Comparison of ENCODE assay signal across 8 mouse cellular contexts in genomic region chr14:46787787-46788504, GRCm38 (mm10). TPM values are rescaled to one million over a fixed set of nuclear protein-coding genes. Genes with fewer than 3 reads are reported as not detected.
A peak's percentile ranks its signal among the peaks of the same experiment; 100 is the strongest.
DNase-seq lines count a peak whose midpoint lies in the region; ATAC-seq and TF ChIP-seq lines count a peak whose summit lies in the region.

Gene Cnih1, minus strand, starts transcription at chr14:46788411.

- peak within 1 kb of the TSS; percentile 95 for H3K4me3 ChIP-seq in embryonic facial prominence, embryonic 13.5 days
- peak within 1 kb of the TSS; percentile 83 for H3K4me3 ChIP-seq in heart, adult 2 months
- H3K4me3 ChIP-seq in limb, embryonic 13.5 days, result peak within 1 kb of the TSS; percentile 90
- H3K4me3 ChIP-seq in midbrain, embryonic 16.5 days (ENCODE audit: low read depth, low read length), result peak within 1 kb of the TSS; percentile 86

- DNase-seq in 3134 (ENCODE audit: extremely low read depth, insufficient read length, low spot score), result peak; percentile 91
- peak; percentile 94 to 95 for DNase-seq in adrenal gland, postnatal 36 days
- DNase-seq in heart, adult 2 months, result peak; percentile 92 to 96
- peak; percentile 88 to 91 for DNase-seq in kidney, adult 8-10 months
- DNase-seq in spleen, postnatal 10 days (ENCODE audit: low spot score in 2 of 2), result peak; percentile 92 to 95

- peaks cover 5% of the 10 kb centered on the region for H3K79me2 ChIP-seq in heart, adult 2 months (replicated peaks; ENCODE audit: control insufficient read depth, insufficient read depth, low read length)

- no peaks in the 10 kb centered on the region for H3K27me3 ChIP-seq in embryonic facial prominence, embryonic 13.5 days
- no peaks in the 10 kb centered on the region for H3K27me3 ChIP-seq in heart, adult 2 months (ENCODE audit: control insufficient read depth, insufficient read depth, low read length)
- H3K27me3 ChIP-seq in limb, embryonic 13.5 days, result no peaks in the 10 kb centered on the region
- H3K27me3 ChIP-seq in midbrain, embryonic 16.5 days (ENCODE audit: control insufficient read depth, insufficient read depth, low read depth, low read length), result no peaks in the 10 kb centered on the region

- no peaks in the 10 kb centered on the region for H3K9me3 ChIP-seq in embryonic facial prominence, embryonic 13.5 days
- H3K9me3 ChIP-seq in limb, embryonic 13.5 days, result no peaks in the 10 kb centered on the region
- no peaks in the 10 kb centered on the region for H3K9me3 ChIP-seq in midbrain, embryonic 16.5 days (replicated peaks; ENCODE audit: control insufficient read depth, low read length, poor library complexity, severe bottlenecking)

- peak within 1 kb of the TSS; percentile 99 for H3K27ac ChIP-seq in embryonic facial prominence, embryonic 13.5 days
- H3K27ac ChIP-seq in heart, adult 2 months, result peak within 1 kb of the TSS; percentile 74
- H3K27ac ChIP-seq in limb, embryonic 13.5 days, result peak within 1 kb of the TSS; percentile 98
- H3K27ac ChIP-seq in midbrain, embryonic 16.5 days (ENCODE audit: low read length), result peak within 1 kb of the TSS; percentile 95

- TF ChIP-seq POLR2A in heart, adult 2 months (IDR thresholded peaks at IDR 0.05; ENCODE audit: insufficient read depth, low read depth, low read length), result no peak

- H3K9ac ChIP-seq in embryonic facial prominence, embryonic 13.5 days, result peak within 1 kb of the TSS; percentile 98
- H3K9ac ChIP-seq in heart, adult 2 months (ENCODE audit: low read depth, low read length), result peak within 1 kb of the TSS; percentile 87
- H3K9ac ChIP-seq in limb, embryonic 13.5 days, result peak within 1 kb of the TSS; percentile 95
- H3K9ac ChIP-seq in midbrain, embryonic 16.5 days (ENCODE audit: low read depth, low read length), result peak within 1 kb of the TSS; percentile 87

- under 1% methylated on average over 86 of the region's 86 CpGs for WGBS in embryonic facial prominence, embryonic 13.5 days
- WGBS in heart, adult 2 months, result under 1% methylated on average over 83 of the region's 86 CpGs
- under 1% methylated on average over 84 of the region's 86 CpGs for WGBS in limb, embryonic 13.5 days
- under 1% methylated on average over 84 of the region's 86 CpGs for WGBS in midbrain, embryonic 16.5 days

- peaks cover 34% of the 10 kb centered on the region for H3K4me1 ChIP-seq in embryonic facial prominence, embryonic 13.5 days
- peaks cover 3% of the 10 kb centered on the region; the same call in 1 of the 2 replicates for H3K4me1 ChIP-seq in heart, adult 2 months (ENCODE audit: control insufficient read depth, insufficient read depth, low read length)
- peaks cover 35% of the 10 kb centered on the region for H3K4me1 ChIP-seq in limb, embryonic 13.5 days
- H3K4me1 ChIP-seq in midbrain, embryonic 16.5 days (ENCODE audit: control insufficient read depth, insufficient read depth, low read length), result peaks cover 14% of the 10 kb centered on the region

- H3K36me3 ChIP-seq in embryonic facial prominence, embryonic 13.5 days, result peaks cover 6% of the 10 kb centered on the region; the same call in 1 of the 2 replicates
- no peaks in the 10 kb centered on the region; the same call in none of the 2 replicates for H3K36me3 ChIP-seq in heart, adult 2 months (ENCODE audit: control insufficient read depth, insufficient read depth, low read length)
- peaks cover 4% of the 10 kb centered on the region; the same call in 1 of the 2 replicates for H3K36me3 ChIP-seq in limb, embryonic 13.5 days
- no peaks in the 10 kb centered on the region for H3K36me3 ChIP-seq in midbrain, embryonic 16.5 days (ENCODE audit: control insufficient read depth, insufficient read depth, low read length)

- intact Hi-C loops in heart, adult 2 months (cut with DNase I), result loop anchor here (5.0 kb wide), 1 partner anchor 34 kb away; the partner anchor contains the start of gene Gmfb

- peak; percentile 96; the same call in 1 of the 2 replicates for TF ChIP-seq CTCF in heart, adult 2 months (IDR thresholded peaks at IDR 0.05)

- TF ChIP-seq EP300 in heart, adult 2 months (IDR thresholded peaks at IDR 0.05; ENCODE audit: insufficient read depth, low read depth, low read length), result no peak

- H3K4me2 ChIP-seq in embryonic facial prominence, embryonic 13.5 days, result peak within 1 kb of the TSS; percentile 77
- H3K4me2 ChIP-seq in limb, embryonic 13.5 days (replicated peaks), result peak within 1 kb of the TSS; percentile 82
- peak within 1 kb of the TSS; percentile 80 for H3K4me2 ChIP-seq in midbrain, embryonic 16.5 days (ENCODE audit: low read length)

- ATAC-seq in embryonic facial prominence, embryonic 13.5 days (ENCODE audit: insufficient number of reproducible peaks, insufficient read depth, low FRiP score, low TSS enrichment, low read depth), result peak; percentile 91
- ATAC-seq in limb, embryonic 13.5 days (ENCODE audit: low FRiP score, low read depth), result peak; percentile 94
- peak; percentile 98 for ATAC-seq in midbrain, embryonic 16.5 days

RNA-seq across cellular contexts. Expression of gene Cnih1, which starts in this region (rescaled TPM):
- total RNA-seq in adrenal gland, postnatal 36 days (2021), result 100 to 1,000 TPM in 1 of 2 experiments, 10 to 100 TPM in 1; 96.7 to 115 TPM
- 196 and 198 TPM in 2 replicates for polyA plus RNA-seq in embryonic facial prominence, embryonic 13.5 days (2015; fragmentation: Nextera tagmentation; extraction: Ambion mirVana)
- total RNA-seq in heart, adult 2 months (2021), result 10 to 100 TPM; 48.7 TPM
- polyA plus RNA-seq in heart, adult 2 months (2012; rRNA removed), result 52.2 and 70.4 TPM in 2 replicates
- 200 and 201 TPM in 2 replicates for polyA plus RNA-seq in limb, embryonic 13.5 days (2015; fragmentation: Nextera tagmentation; extraction: Ambion mirVana)
- polyA plus RNA-seq in midbrain, embryonic 16.5 days (2015; fragmentation: Nextera tagmentation; extraction: Ambion mirVana), result 184 and 185 TPM in 2 replicates

Comparison
In these comparisons a context has a peak if more than half of its experiments do, and no peak if none do; other contexts are left out.
1. Peak in every context shown above with its lines: DNase-seq, ATAC-seq, H3K4me3 ChIP-seq and H3K27ac ChIP-seq.